Mouse (Mus musculus) heart, embryonic 16.5 days (tissue): ENCODE data around the gene Gm9887. TPM values are rescaled to one million over a fixed set of nuclear protein-coding genes. Genes with fewer than 3 reads are reported as not detected.
"Not testable (repeated sequence)": the region's sequence is repeated elsewhere in the genome, so short reads cannot be mapped to it uniquely, and the experiment has no call there.

ENCODE experiments used
- ATAC-seq: fragments of 200-750 bp; cut with Nextera tagmentation; replicated peaks from 2 replicates; pipeline ENCODE4 v1.8.0; 2017; ENCODE audit warnings: moderate number of reproducible peaks; ENCODE audit not compliant: insufficient read depth, low FRiP score; ENCODE audit errors: extremely low read depth
- H3K27ac ChIP-seq: fragments of 300-500 bp; sonication (generic); 2 replicates; pipeline ENCODE4 v1.5.1; 2014; ENCODE audit warnings: mild to moderate bottlenecking, low read length, control low read depth, moderate library complexity
- H3K27me3 ChIP-seq: fragments of 300-500 bp; sonication (generic); 2 replicates; pipeline ENCODE4 v1.6.1; 2014; ENCODE audit warnings: low read length, mixed read lengths; ENCODE audit not compliant: control insufficient read depth, insufficient read depth
- H3K36me3 ChIP-seq: fragments of 300-500 bp; sonication (generic); 2 replicates; pipeline ENCODE4 v1.6.1; 2014; ENCODE audit not compliant: control insufficient read depth, insufficient read depth
- H3K4me1 ChIP-seq: fragments of 300-500 bp; sonication (generic); 2 replicates; pipeline ENCODE4 v1.6.1; 2014; ENCODE audit warnings: low read length, mixed read lengths; ENCODE audit not compliant: control insufficient read depth, insufficient read depth
- H3K4me2 ChIP-seq: fragments of 300-500 bp; sonication (generic); 2 replicates; pipeline ENCODE4 v1.6.1; 2014; ENCODE audit warnings: low read depth, mild to moderate bottlenecking, control low read depth, low read length
- H3K4me3 ChIP-seq: fragments of 300-500 bp; sonication (generic); 2 replicates; pipeline ENCODE4 v1.5.1; 2014; ENCODE audit warnings: mild to moderate bottlenecking, control low read depth, low read length
- H3K9ac ChIP-seq: fragments of 300-500 bp; sonication (generic); 2 replicates; pipeline ENCODE4 v1.6.1; 2014; ENCODE audit warnings: low read length, control low read depth
- H3K9me3 ChIP-seq: fragments of 300-500 bp; sonication (generic); replicated peaks from 2 replicates; pipeline ENCODE4 v1.6.1; 2016; ENCODE audit warnings: low read length; ENCODE audit not compliant: control insufficient read depth
- WGBS: fragments of 180-500 bp; shearing (Covaris S2); extraction: QIAGEN DNeasy Blood & Tissue Kit; methylation state at CpG from one replicate; pipeline ENCODE4 v1.1.7; 2014; 5-methylcytosine and 5-hydroxymethylcytosine counted together
- polyA plus RNA-seq: library from polyadenylated mRNA; unstranded; fragments of >200 nt; fragmentation: Nextera tagmentation; extraction: Ambion mirVana; gene quantifications from 2 replicates; pipeline ENCODE4 v1.2.1, GENCODE M21; 2015

Gene Gm9887
- polyA plus RNA-seq, 1 experiment from 2014 or later = 1.5 TPM

- 76% methylated on average over 7 of the region's 7 CpGs for WGBS
- Histone ChIP-seq H3K27me3 (no peaks in the 10 kb centered on the region), H3K36me3 (no peaks in the 10 kb centered on the region), H3K4me2 (no peak overlapping the region), H3K4me3 (no peak overlapping the region), H3K4me1 (peaks cover 19% of the 10 kb centered on the region), H3K9me3 (no peaks in the 10 kb centered on the region), H3K9ac (no peak overlapping the region), H3K27ac (no peak overlapping the region)
- ATAC-seq = no peak
Observed at GRCm38 (mm10) chr12:69365757-69366156, 6.5 kb downstream of the Gm9887 start.

DNA sequence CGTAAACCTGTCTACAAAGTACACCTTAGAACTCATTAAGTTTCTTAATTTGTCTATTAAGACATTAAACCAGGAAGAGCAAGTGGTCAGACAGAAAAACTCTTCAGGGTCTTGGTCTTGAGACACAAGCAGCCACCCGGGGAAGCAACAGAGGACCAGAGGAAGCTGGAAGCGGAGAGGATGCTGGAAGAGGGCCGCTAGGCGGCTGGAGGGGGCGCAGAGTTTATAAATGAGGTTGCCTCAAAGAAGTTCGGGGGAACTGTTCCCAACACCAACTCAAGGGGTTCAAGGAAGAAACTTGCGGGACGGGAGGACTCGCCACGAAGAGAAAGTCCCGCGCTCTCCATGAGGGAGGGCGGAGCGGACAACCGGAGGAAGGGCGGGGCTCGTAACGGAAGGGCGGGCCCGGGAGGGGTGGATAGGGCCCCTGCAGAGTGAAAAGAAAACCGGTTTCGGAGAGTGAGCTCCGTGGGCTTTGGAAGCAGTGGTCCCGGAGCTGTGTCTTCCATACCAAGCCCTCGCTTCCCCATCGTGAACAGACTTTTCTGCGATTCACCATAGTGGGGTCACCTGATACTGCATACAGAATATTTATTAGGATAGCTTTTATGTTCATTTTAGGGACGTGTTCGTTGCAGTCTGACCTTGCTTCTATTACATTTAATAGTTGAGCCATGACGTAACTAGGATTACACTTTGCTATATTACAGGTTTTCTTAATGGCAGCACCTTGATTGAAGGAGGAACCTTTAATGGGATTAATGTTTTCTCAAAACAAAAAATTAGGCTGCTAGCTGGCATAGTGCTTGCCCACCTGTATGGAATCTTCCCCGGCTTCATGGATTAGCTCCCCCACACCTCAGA, 8.1 kb downstream of the Gm9887 start:
- 3% methylated on average over 32 of the region's 32 CpGs for WGBS
- no peaks in the 10 kb centered on the region for H3K9me3 ChIP-seq
- H3K9ac ChIP-seq = peak overlapping the region; percentile 82
- H3K4me3 ChIP-seq = peak overlapping the region; percentile 67
- H3K36me3 ChIP-seq = no peaks in the 10 kb centered on the region
- H3K4me1 ChIP-seq = peaks cover 18% of the 10 kb centered on the region
- peak; percentile 45 for ATAC-seq
- H3K27ac ChIP-seq = peak overlapping the region; percentile 85
- H3K27me3 ChIP-seq = no peaks in the 10 kb centered on the region
- peak overlapping the region; percentile 66 for H3K4me2 ChIP-seq

GRCm38 (mm10) chr12:69363110-69363509, 9.1 kb downstream of the Gm9887 start:
- not testable (repeated sequence) for H3K27me3 ChIP-seq, H3K36me3 ChIP-seq, H3K9ac ChIP-seq, H3K9me3 ChIP-seq, ATAC-seq, H3K4me3 ChIP-seq, H3K27ac ChIP-seq, H3K4me2 ChIP-seq
- H3K4me1 ChIP-seq = peaks cover 18% of the 10 kb centered on the region
- 94% methylated on average over 7 of the region's 7 CpGs for WGBS

DNA sequence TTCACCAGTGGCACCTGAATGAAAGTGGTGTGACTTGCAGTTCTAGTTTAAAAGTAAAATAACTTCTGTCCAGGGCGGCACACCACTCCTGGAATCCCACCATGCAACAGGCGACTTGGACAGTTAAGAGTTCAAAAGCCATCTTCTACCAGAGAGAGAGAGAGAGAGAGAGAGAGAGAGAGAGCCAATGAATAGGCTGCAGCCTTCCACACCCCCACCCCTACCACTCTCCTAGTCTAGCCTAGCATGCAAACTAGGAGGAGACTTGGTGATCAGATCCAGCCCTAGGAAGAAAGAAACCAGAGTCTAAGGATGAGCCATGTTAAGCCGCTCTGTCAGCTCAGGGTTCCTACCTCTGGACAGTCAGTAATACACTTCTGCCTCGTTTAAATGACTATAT, 9.9 kb downstream of the Gm9887 start:
- peak overlapping the region; percentile 97 for H3K27ac ChIP-seq
- peak overlapping the region; percentile 72; the same call in 1 of the 2 replicates for H3K4me3 ChIP-seq
- H3K9ac ChIP-seq = no peak overlapping the region; the same call in 1 of the 2 replicates
- no peaks in the 10 kb centered on the region for H3K9me3 ChIP-seq
- H3K4me2 ChIP-seq = peak overlapping the region; percentile 89
- no peaks in the 10 kb centered on the region for H3K27me3 ChIP-seq
- no peaks in the 10 kb centered on the region for H3K36me3 ChIP-seq
- peaks cover 20% of the 10 kb centered on the region for H3K4me1 ChIP-seq
- WGBS = 35% methylated on average over 4 of the region's 4 CpGs
- ATAC-seq = no peak

DNA sequence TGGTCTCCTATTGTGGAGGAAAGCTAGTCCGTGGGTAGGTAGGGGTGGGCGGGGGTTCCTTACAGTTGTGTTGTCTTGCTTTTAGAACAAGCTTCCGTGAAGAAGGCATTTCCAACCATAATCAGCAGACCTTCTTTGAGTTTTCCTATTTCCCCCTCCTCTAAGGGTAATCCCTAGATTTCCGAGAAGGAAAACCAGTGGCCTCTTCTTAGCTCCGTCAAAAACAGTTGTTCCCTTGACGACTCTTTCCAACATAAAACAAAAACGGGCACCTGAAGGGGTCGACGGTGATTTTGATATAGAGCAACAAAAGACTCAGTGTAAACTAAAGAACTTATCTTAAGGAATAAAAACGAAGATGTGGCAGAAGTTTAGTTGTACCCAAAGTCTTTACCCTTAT, 10.3 kb downstream of the Gm9887 start:
- ATAC-seq = no peak; the same call in 1 of the 2 replicates
- H3K9ac ChIP-seq = peak overlapping the region; percentile 83
- WGBS = 3% methylated on average over 10 of the region's 10 CpGs

DNA sequence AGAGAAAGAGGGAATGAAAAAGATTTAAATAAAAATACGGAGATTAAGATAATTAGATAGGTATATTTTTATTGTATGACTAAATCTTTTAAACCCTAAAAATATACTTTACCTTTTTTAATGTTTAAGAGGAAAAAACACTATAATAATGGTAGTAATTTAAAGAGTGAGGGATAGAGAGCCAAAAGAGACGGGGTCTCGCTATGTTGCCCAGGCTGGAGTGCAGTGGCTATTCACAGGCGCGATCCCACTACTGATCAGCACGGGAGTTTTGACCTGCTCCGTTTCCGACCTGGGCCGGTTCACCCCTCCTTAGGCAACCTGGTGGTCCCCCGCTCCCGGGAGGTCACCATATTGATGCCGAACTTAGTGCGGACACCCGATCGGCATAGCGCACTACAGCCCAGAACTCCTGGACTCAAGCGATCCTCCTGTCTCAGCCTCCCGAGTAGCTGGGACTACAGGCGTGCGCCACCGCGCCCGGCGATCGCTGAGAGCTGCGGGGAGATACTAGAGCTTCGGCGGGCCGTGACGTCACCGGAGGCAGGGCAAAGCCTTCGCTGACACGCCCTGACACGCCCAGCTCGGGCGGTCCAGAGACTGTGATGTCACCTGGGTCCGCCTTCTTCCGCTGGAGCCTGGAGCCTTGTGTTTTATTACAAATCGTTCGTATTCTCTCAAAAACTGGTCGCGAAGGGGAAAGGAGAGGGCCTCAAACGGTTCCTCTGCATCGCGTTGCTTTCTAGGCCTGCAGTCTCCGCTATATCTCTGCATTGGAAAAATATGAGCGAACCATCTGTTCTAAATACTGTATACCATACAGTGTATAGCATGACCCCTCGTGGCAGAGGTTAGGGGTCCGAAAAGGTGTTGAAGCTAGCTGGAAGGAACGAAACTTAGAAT, 11.0 kb downstream of the Gm9887 start:
- Histone ChIP-seq H3K4me2 (peak overlapping the region; percentile 89), H3K4me1 (peaks cover 20% of the 10 kb centered on the region), H3K9ac (peak overlapping the region; percentile 83), H3K27ac (peak overlapping the region; percentile 97), H3K4me3 (peak overlapping the region; percentile 72)
- not testable (repeated sequence) for H3K27me3 ChIP-seq, H3K36me3 ChIP-seq, H3K9me3 ChIP-seq
- under 1% methylated on average over 39 of the region's 50 CpGs for WGBS
- peak; percentile 93 for ATAC-seq

More for the DNA sequence above, 10.3 kb downstream of the Gm9887 start:
- Histone ChIP-seq H3K27ac (peak overlapping the region; percentile 97), H3K4me2 (peak overlapping the region; percentile 89), H3K36me3 (no peaks in the 10 kb centered on the region), H3K4me1 (peaks cover 20% of the 10 kb centered on the region), H3K9me3 (no peaks in the 10 kb centered on the region), H3K27me3 (no peaks in the 10 kb centered on the region), H3K4me3 (peak overlapping the region; percentile 72)

GRCm38 (mm10) chr12:69360655-69360996, 11.6 kb downstream of the Gm9887 start:
- no peak overlapping the region for H3K27ac ChIP-seq
- H3K9me3 ChIP-seq = no peaks in the 10 kb centered on the region
- no peaks in the 10 kb centered on the region for H3K27me3 ChIP-seq
- H3K36me3 ChIP-seq = no peaks in the 10 kb centered on the region
- H3K4me1 ChIP-seq = peaks cover 23% of the 10 kb centered on the region
- H3K9ac ChIP-seq = no peak overlapping the region
- no peak overlapping the region for H3K4me3 ChIP-seq
- WGBS = 15% methylated on average over 5 of the region's 5 CpGs
- no peak for ATAC-seq
- no peak overlapping the region for H3K4me2 ChIP-seq

DNA sequence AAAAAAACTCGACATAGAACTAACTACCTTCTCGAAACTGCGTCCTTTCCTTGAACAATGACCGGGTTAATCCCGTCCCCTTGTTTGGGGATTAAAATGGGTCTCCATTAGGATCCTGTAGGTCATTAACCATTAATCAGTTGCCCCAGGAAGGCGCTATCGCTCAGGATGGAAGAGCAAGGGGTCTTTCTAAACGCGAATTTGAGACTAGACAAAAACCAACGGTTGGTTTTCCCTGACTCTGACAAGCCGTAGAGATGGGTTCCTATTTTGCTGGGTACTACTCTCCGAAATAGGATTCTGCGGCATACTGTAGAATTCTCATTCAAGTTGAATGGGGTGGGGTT, 15.0 kb downstream of the Gm9887 start:
- no peaks in the 10 kb centered on the region for H3K9me3 ChIP-seq
- H3K27me3 ChIP-seq = no peaks in the 10 kb centered on the region
- 4% methylated on average over 13 of the region's 13 CpGs for WGBS
- H3K4me1 ChIP-seq = peaks cover 13% of the 10 kb centered on the region
- peak overlapping the region; percentile 75 for H3K27ac ChIP-seq
- peaks cover 9% of the 10 kb centered on the region for H3K36me3 ChIP-seq
- H3K4me3 ChIP-seq = peak overlapping the region; percentile 79
- H3K4me2 ChIP-seq = peak overlapping the region; percentile 80
- ATAC-seq = no peak
- peak overlapping the region; percentile 97 for H3K9ac ChIP-seq
